Mouse (Mus musculus): ENCODE results near the gene Fam57a.

Gene Fam57a

DNA sequence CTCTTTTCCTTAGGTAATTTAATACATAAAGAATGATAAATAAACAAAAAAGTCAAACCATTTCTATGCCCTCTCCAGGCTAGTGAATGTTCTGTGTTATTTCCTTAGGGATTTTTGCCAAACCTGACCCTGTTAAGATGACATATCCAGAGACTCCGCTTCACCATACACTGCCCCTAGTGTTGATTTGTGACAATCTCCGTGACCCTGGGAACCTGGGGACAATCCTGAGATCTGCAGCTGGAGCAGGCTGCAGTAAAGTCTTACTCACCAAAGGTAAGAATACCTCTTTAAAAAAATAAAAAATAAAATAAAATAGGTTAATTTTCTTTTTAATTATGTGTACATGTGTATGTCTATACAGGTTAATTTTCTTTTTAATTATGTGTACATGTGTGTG lies 67.8 kb downstream of the Fam57a start:
- DNase-seq: no peak

DNA sequence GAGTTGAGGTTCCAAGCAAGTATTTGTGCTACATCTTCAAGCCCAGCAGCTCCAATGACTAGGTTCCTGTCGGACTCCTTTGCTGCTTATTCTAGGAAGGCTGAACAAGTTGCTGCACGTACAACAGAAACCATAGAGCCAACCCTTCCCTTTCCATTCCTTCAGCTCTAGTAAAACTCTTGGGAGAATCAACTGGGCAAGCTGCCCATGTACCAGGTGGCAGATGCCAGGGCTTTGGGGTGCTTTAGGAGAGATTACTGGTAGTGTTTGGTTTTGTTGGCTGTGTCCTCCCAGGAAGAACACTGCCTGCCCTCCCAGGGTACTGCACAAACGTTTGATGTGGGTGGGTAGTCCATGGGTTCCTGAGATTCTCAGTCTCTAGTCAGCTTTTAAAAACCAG lies 72.6 kb downstream of the Fam57a start:
- DNase-seq: no peak

DNA sequence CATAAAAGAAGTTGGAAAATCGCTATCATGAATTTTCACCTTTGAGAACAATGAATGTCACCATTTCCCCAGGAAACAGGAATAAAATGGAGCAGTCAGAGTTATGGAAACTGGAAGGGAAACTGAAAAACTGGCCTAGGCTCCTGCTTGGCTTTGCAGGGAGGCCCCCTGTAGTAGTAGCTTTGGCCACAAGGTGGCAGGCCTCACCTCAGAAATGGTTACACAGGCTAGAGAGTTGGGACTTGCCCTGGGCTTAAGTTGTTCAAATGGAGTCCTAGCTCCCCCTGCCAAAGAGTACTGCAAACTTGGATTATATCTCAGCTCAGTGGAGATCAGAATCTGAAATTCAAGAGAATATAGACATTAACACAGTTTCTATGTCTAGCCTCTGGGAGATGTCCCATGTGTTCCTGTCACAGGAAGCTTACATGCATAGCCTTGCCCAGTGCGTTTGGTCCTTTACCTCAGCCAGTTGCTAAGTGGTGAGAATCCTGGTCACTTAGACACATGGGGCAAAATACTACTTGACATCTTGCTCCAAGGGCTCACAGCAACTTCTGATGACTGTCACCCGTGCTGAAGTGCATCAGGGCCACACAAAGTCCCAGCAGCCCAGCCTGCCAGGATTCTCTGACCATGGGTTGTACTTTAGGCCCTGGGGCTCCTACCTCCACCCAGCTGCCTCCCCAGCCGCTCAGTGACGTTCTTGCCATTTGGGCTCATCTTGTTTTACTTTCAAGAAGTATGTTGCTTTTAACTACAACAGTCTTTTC lies 73.9 kb downstream of the Fam57a start:
- DNase-seq: peak; percentile 97

DNA sequence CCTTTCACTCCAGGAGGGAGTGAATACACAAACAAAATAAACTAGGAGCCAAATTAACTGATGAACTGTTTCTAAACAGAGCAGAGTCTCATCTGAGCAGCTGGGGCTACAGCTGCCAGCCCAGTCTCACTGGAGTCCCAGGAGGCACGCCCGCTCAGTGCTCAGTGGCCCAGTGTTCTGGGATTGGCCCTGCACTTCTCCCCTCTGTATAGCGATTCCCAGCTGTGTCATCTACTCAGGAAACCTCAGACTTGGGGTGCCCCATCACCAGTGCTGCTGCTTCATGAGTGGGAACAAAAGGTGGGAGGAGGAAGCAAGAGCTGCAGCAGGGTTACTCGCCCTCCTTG lies 74.4 kb downstream of the Fam57a start:
- DNase-seq: peak; percentile 96

DNA sequence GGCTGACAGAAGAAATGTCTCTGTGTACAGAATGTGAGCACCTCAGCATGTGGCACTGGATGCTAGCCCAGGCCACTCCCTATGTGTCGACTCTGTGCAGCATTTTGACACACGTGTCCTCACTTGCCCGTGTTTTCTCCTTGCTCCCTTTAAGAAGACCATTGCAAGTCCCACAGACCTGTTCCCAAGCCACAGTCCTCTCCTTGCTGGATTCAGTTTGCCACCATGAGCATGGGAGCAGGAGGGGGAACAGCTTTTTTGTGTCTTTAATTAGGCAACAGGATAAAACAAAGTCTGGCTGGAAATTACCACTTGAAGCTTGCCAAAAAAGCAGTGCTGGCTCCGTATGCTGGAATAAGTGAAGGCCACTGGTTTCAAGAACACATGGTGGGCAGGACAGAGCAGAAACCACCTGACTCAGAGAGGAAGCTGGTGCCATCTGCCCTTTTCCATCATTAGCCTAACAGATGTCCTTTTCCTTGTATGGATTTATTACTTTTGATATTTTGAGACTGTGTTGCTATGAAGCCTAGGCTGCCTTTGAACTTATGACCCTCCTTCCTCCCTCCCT lies 76.0 kb downstream of the Fam57a start:
- DNase-seq: peak; percentile 95

DNA sequence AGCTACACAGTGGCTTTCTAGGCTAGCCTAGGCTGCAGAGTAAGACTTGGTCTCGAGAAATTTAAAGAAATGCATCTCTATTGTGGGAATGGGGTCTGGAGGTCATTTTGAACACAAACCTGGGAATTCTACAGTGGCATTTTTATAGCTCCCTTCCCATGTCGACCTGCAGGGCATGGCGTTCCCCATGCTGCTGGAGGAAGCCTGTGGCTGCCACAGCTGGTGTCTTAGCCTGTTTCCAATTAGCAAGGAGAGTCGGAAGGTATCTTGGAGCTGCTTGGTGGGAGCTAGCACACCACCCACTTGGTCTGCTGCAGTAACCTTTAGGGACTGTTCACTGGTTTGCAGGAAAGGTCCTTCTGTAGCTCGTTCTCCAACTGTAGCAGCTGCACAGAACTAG lies 76.7 kb downstream of the Fam57a start:
- no peak for DNase-seq

DNA sequence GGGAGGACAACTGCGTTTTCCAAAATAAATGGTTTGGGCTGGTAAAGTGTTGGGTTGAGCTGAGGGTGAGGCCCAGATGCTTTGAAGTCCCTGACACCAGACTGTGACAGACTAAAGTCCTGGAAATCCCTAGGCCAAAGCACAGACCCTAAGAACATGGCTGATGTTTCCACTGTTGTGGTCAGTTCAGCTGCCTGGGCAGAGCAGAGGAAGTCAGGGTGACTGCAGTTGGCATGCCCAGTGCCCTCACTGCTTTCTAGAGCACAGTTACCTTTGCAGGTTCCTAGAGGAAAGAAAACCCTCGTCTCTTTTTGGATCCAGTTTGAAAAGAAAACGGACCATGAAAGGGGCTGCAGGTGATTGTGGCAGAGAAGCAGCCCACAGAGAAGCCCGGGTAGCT lies 77.9 kb downstream of the Fam57a start:
- DNase-seq: no peak

DNA sequence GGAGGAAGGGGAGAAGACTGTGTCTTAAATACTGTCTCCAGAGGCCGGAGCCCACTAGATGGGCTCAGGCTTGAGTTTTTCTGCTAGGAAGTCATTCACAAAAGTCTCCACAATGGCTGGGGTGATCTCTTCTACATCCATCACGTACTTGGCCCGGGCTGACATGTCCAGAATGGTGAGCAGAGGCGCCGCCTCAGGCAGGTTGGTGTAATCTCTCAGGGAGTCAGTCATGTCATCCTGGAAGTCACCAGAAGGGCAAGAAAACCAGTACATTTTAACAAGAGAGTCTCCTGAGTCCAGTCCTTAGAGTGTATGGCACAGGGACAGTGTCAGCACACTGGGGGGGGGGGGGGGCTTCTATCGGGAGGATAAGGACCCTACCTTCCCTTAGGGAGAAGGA lies 79.0 kb downstream of the Fam57a start:
- DNase-seq: no peak

DNA sequence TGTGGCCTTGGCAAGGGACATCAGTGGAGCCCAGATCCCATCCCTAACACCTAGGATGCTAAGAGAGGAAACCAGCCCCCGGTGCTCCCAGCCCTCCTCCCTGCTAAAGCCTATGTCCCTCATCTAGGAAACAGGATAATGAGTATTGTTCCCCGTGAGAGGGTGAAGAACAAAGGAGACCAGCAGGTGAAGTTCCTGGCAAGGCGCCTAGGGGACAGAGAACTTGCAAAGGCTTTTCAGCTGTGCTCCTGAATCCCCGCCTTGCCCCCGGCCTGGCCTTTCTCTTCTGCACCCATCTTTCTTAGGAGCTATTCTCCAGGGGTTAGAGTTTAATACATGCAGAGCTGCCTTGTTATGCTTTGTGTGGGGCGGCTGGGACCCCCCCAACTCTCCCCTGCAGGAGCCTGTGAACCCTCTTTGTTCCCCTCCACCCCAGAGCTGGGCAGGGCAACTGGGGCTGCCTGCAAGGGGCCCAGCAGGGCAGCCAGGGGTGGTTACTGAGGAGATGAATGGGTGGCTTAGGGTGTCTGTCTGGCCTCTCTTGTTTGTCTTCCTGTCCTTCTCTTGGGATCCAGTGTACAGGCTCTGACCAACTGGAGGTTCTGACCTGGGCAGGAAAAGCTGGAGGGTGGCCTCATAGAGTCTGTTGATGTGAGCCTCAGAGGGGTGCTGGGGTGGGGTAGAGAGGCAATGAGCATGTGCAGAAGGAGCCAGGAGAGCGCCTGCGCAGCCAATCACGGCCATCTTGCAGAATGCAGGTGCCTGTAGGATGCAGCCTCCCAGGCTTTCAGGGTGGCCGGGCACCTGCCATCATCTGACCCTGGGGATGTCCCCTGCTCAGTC lies 81.0 kb downstream of the Fam57a start:
- DNase-seq: no peak

DNA sequence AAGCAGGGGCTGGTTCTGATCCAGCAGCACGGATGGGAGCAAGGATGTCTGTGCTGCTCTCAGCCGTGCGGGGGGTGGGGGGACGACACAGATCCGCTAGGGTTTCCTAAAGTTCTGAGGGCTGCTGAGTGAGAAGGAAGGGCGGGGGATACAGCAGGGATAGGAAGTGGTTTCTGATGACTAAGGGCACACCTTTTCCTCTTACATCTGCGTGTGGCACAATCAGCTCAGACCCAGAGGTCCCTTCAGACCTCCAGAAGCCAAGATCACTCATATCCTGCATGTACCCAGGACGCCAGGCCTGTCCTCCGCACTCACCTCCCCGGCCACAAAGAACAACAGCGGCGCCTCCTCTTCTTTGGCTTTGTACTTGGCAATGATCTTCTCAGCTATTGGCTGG lies 81.8 kb downstream of the Fam57a start:
- DNase-seq: peak; percentile 93

DNA sequence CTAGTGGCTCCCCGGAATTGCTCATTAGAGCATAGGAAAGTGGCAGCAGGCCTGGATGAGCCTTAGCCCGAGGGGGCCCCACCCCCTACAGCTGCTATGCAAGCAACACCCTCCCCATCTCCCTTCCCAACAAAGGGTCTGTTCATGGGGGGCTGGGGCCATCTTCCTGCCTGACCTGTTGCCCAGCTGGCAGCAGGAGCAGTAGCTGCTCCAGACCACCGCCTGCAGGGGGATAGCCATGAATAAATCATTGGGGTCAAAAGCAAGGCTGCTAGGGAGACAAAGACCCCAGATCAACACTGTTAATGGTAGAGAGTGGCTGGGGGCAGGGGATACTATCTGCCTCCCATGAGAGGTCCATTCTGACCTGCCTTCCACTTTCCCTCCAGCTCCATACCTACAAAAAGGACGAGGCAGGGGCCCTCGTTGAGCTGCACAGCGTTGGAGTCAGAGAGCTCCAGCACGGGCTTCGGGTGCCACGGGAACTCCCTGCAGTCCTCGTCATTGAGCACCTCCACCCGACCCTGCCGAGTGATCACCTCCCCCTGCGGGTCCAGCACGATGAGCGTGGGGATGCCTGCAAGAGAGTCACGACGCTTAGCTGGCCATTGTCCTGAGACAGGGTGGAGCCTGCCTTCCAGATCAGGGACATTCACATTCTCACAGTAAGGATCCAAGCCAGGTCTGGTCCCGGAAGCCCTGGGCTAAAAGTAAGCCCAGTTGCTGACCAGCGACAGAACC lies 83.3 kb downstream of the Fam57a start:
- no peak for DNase-seq
